Mouse (Mus musculus): ENCODE data around the gene Ap5s1. TPM values are rescaled to one million over a fixed set of nuclear protein-coding genes. Genes with fewer than 3 reads are reported as not detected.

Gene Ap5s1
- 52.2 and 64.5 TPM in 2 replicates for polyA plus RNA-seq (2012; rRNA removed; ENCODE audit: low replicate concordance)

GRCm38 (mm10) chr2:131206778-131207177, at the start of gene Ap5s1:
Gene Ap5s1, plus strand, starts transcription at chr2:131207078.

DNA sequence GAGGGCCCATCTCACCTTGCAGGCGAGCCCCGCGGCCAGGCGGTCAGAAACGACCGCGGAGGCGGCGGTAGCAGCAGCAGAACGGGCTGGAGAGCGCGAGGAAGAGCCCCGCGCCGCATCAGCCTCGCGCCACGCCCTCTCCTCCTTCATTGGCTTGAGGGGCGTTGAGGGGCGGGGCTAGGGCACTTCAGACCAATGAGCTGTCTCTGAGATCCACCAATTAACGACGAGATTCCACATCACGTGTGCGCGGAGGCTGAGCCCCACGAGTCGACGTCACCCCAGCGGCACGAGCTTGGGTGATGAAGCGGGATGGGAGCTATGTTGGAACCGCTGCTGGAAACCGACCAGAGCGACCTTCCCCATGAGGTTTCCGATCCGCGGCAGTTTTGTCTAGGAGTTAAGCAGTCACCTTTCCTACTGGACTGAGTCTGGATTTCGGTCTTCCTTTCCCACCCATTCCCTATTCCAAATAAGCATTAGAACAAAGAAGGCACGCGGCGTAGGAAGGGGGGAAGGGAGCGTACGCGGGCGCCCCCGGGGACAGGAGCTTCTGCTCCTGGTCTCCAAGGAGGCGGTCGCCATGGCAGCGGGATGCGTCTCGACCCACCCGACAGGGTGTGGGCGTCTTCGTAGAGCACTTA, 46.8 kb upstream of the Ap5s1 start, which contains the start of gene 1700037H04Rik:
TSS of gene 1700037H04Rik (minus strand) at position 144 of the 644 bp plus-strand sequence.

GRCm38 (mm10) chr2:131179990-131180587, 26.8 kb upstream of the Ap5s1 start, which contains the start of gene Cenpb:
Gene Cenpb, minus strand, starts transcription at chr2:131180067.

DNA sequence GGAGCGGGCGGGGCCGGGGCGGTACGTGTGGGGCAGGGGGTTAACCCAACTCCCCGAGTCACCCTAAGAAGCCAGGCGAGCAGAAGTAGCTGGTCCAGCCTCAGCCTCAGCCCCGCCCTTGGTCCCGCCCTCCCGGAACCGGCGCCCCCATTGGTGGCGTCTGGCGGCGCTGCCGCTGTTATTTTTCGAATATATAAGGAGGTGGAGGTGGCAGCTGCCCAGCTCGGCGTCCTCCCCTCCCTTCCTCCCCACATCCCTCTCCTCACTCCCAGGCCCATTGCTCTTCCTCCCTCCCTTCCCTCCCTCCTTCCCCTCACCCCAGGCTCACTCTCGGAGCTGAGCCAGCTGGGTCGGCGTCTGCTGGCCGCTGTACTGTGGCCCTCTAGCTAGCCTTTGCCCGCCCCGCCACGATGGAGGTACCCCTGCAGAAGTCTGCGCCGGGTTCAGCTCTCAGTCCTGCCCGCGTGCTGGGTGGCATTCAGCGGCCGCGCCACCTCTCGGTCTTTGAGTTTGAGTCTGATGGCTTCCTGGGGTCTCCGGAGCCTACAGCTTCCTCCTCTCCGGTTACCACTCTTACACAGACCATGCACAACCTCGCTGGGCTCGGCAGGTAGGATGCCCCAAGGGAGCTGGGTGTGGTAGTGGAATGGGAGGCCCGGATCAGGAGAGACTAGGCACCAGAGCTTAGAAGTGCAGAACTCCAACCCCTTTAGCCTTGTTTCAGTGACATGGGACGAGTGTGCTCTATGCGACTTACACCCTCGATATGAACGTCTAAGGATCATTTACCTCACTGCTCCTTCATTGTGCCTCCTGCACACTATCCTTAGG, 19.9 kb upstream of the Ap5s1 start, which contains the start of the genes Cdc25b and Spef1:
TSS of gene Cdc25b (plus strand) at position 179 of the 831 bp plus-strand sequence.
TSS of gene Spef1 (minus strand) at position 512 of the 831 bp plus-strand sequence.

GRCm38 (mm10) chr2:131233307-131234126, 26.6 kb downstream of the Ap5s1 start, which contains the start of gene Mavs:
Gene Mavs, plus strand, starts transcription at chr2:131234063.

DNA sequence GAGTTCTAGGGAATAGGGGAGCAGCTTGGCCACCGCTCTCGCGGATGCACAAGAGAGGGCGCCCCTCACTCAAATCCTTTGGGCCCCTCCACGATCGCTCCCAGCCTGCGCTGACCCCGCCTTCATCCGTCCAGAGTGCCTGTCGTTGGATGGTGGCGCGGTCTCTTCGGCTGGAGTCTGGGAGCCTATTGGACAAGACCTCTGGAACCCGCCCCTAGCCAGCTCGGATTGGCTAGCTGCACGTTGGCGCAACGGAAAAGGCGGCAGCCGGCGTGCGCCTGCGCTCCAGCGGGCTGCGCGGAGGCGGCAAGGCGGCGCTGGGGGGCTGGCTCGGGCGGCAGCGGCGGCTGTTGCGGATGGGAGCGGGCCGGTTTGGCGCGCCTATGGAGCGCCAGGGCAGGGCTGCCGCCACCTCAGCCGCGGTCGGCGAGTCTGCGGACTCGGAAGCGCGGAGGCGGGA, 55.4 kb downstream of the Ap5s1 start, which contains the start of gene Pank2:
TSS of gene Pank2 (plus strand) at position 283 of the 460 bp plus-strand sequence.

Other genes with a start within 250 kb of the Ap5s1 start
- 10.7 and 39.6 TPM in 2 replicates for gene Gfra4, start 164.0 kb upstream of the Ap5s1 start, polyA plus RNA-seq (2012; rRNA removed; ENCODE audit: low replicate concordance)
- 21.7 and 41.1 TPM in 2 replicates for gene Adam33, start 143.3 kb upstream of the Ap5s1 start, polyA plus RNA-seq (2012; rRNA removed; ENCODE audit: low replicate concordance)
- gene Siglec1, start 120.3 kb upstream of the Ap5s1 start, polyA plus RNA-seq (2012; rRNA removed; ENCODE audit: low replicate concordance) = 18.5 and 25.9 TPM in 2 replicates
- gene Hspa12b, start 79.8 kb upstream of the Ap5s1 start, polyA plus RNA-seq (2012; rRNA removed; ENCODE audit: low replicate concordance) = 32.4 and 75.2 TPM in 2 replicates
- not detected in 2 replicates for gene Gm11037, start 73.6 kb upstream of the Ap5s1 start, polyA plus RNA-seq (2012; rRNA removed; ENCODE audit: low replicate concordance)
- 260 and 383 TPM in 2 replicates for gene 1700037H04Rik, start 47.0 kb upstream of the Ap5s1 start, polyA plus RNA-seq (2012; rRNA removed; ENCODE audit: low replicate concordance)
- 97.7 and 118 TPM in 2 replicates for gene Cenpb, start 27.0 kb upstream of the Ap5s1 start, polyA plus RNA-seq (2012; rRNA removed; ENCODE audit: low replicate concordance)
- gene Cdc25b, start 20.1 kb upstream of the Ap5s1 start, polyA plus RNA-seq (2012; rRNA removed; ENCODE audit: low replicate concordance) = 17.2 and 64.6 TPM in 2 replicates
- gene Spef1, start 19.8 kb upstream of the Ap5s1 start, polyA plus RNA-seq (2012; rRNA removed; ENCODE audit: low replicate concordance) = 7.3 and 17.0 TPM in 2 replicates
- gene Mavs, start 27.0 kb downstream of the Ap5s1 start, polyA plus RNA-seq (2012; rRNA removed; ENCODE audit: low replicate concordance) = 95.2 and 115 TPM in 2 replicates
- 20.5 and 25.7 TPM in 2 replicates for gene Pank2, start 55.4 kb downstream of the Ap5s1 start, polyA plus RNA-seq (2012; rRNA removed; ENCODE audit: low replicate concordance)
- 15.0 and 15.6 TPM in 2 replicates for gene Rnf24, start 145.8 kb downstream of the Ap5s1 start, polyA plus RNA-seq (2012; rRNA removed; ENCODE audit: low replicate concordance)